Mouse (Mus musculus): ENCODE measurements around the gene Krt82. TPM values are rescaled to one million over a fixed set of nuclear protein-coding genes. Genes with fewer than 3 reads are reported as not detected.

The Krt82 gene
- total and polyA plus RNA-seq, 2 experiments from 2014 or later: not detected

DNA sequence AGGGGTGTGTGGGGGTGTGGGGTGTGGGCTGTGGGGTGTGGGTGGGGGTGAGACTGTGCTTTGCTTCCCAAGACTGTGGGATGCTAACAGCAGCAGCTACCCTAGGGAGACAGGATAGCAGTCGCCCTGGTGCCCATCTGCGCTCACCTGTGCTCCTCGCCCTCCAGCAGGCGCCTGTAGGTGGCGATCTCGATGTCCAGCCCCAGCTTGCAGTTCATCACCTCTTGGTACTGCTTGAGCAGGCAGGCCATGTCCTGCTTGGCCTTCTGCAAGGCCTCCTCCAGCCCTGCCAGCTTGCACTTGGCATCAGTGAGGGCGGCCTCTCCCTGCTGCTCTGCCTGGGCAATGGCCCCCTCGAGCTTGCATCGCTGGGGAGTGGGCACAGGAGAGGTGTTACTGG, 7.9 kb downstream of the Krt82 start:
- Histone ChIP-seq H3K27me3 (ENCODE audit: insufficient read depth, low read length) (no peaks in the 10 kb centered on the region), H3K27ac (no peak overlapping the region), H3K4me2 (ENCODE audit: low read depth, low read length) (no peak overlapping the region), H3K4me1 (ENCODE audit: insufficient read depth, low read length) (no peaks in the 10 kb centered on the region), H3K9me3 (ENCODE audit: low read length) (no peaks in the 10 kb centered on the region), H3K4me3 (ENCODE audit: low read length) (no peak overlapping the region), H3K9ac (replicated peaks; ENCODE audit: low read length) (no peak overlapping the region), H3K36me3 (ENCODE audit: insufficient read depth, low read length) (no peaks in the 10 kb centered on the region)
- peak; percentile 16; the same call in 1 of the 2 replicates for TF ChIP-seq CTCF (IDR thresholded peaks at IDR 0.05; ENCODE audit: low read depth)
- DNase-seq (ENCODE audit: low spot score): no peak
- WGBS: 67% methylated on average over 9 of the region's 9 CpGs
- ATAC-seq: no peak

DNA sequence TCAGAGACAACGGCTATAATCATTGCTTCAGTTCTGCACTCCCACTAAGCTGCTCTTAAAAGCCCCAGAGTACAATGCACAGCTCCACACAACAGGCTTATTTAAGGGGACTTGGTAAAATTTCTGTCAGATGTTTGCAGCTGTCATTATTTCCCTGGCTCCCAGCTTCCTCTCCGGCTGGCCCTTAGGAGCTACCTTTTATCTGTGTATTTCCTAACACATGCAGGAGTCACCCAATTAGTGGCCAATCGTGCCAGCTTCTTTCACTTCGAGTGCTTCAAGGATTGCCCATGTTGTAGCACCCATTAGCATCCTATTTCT, 11.9 kb downstream of the Krt82 start:
- H3K27ac ChIP-seq: no peak overlapping the region
- ATAC-seq: no peak
- no peaks in the 10 kb centered on the region for H3K9me3 ChIP-seq (ENCODE audit: low read length)
- 70% methylated on average over 4 of the region's 4 CpGs for WGBS
- no peak for DNase-seq (ENCODE audit: low spot score)
- no peaks in the 10 kb centered on the region for H3K36me3 ChIP-seq (ENCODE audit: insufficient read depth, low read length)
- TF ChIP-seq CTCF (IDR thresholded peaks at IDR 0.05; ENCODE audit: low read depth): no peak
- no peak overlapping the region for H3K4me2 ChIP-seq (ENCODE audit: low read depth, low read length)
- H3K4me1 ChIP-seq (ENCODE audit: insufficient read depth, low read length): no peaks in the 10 kb centered on the region
- no peak overlapping the region for H3K9ac ChIP-seq (replicated peaks; ENCODE audit: low read length)
- no peaks in the 10 kb centered on the region for H3K27me3 ChIP-seq (ENCODE audit: insufficient read depth, low read length)
- H3K4me3 ChIP-seq (ENCODE audit: low read length): no peak overlapping the region

DNA sequence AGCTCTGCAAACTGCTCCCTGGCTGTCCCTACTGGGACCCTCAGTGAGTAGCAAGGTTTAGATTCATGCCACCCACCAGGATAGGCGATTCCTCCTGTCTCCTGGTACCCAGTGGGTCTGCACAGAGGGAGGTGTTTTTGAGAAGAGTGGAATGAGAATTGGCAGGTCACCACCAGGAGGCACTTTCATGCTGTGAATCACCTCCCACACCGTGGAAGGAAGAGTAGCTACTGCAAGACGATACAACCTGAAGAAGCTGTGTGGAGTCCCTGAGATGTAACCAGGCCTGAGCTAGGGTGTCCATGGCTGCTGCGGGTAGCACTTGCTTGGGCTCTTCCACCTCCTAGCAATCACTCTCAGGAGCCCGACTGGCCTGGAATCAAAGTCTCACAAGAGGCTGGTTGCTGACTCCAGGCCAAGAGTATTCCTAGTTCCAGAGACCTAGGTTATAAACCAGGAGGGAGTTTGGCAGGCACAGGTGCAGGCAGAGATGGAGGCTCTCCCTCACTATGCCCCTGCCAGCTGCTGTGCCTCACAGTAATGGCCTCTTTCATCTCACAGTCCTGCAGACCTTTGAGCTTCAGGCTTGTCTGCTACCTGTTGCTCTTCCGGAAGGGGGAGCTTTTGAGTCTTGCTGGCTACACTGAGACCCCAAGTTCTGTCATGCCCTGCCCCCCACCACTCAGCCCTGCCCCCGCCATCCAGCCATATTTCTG, 12.4 kb downstream of the Krt82 start:
- Histone ChIP-seq H3K27me3 (ENCODE audit: insufficient read depth, low read length) (no peaks in the 10 kb centered on the region), H3K36me3 (ENCODE audit: insufficient read depth, low read length) (no peaks in the 10 kb centered on the region), H3K4me1 (ENCODE audit: insufficient read depth, low read length) (no peaks in the 10 kb centered on the region), H3K9me3 (ENCODE audit: low read length) (no peaks in the 10 kb centered on the region), H3K4me2 (ENCODE audit: low read depth, low read length) (no peak overlapping the region), H3K4me3 (ENCODE audit: low read length) (no peak overlapping the region), H3K9ac (replicated peaks; ENCODE audit: low read length) (no peak overlapping the region), H3K27ac (no peak overlapping the region)
- WGBS: 42% methylated on average over 7 of the region's 7 CpGs
- peak; percentile 24 for TF ChIP-seq CTCF (IDR thresholded peaks at IDR 0.05; ENCODE audit: low read depth)
- DNase-seq (ENCODE audit: low spot score): no peak
- ATAC-seq: no peak

DNA sequence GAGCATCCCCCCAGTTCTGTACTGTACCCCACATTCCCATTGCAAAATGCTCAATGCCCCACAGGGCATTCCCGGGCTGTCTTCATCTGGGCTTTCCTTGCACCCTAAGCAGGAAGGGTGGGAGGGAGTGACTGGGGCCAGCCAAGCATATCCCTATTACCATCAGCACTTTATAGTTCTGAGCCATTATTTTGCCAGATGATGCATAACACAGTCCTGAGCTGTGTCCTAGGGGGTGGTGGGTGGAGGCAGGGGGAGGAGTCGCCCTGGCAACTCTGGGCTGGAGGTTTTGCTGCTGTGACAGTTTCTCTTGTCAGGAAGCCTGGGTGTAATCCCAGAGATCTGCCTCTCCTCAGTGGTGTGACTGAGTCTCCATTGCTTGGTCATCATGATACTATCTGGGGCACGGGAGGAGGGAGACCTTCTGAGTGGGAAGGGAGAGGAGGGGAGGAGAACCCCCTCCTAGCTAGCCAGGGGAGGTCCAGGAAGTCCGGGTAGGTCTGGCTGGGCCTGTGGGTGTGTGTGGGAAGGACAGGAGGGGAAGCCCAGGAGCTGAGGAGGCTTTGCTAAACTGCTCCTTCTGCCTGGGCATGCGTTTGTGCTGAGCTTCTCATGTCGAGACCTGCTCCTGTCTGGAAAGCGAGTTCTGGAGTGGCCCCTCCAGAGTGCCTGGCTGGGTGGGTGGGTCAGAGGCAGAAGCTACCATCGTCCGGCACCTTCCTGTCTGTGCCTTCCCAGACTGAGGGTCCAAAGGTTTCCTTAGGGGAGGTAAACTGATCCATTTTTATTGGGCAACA, 14.2 kb downstream of the Krt82 start:
- no peak for ATAC-seq

DNA sequence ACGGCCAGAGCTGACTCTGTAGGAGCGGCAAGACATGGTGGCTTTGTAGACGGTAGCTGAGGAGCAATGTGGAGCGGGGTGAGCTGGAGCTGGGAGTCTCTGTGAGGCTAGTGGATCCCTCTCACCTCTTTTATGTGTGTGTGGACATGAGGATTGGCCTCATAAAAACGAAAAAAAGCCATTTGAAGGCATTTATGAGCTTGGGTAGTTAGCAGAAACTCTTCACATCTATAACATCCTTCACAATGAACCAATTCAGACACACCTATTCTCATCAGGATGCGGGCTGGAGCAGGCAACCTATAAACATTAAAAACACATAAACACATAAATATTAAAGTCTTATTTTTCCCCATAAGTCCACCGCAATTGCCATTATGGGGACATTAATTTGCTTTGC, 17.7 kb downstream of the Krt82 start, which contains the start of gene Krt84:
TSS of gene Krt84 (minus strand) at position 101 of the 400 bp plus-strand sequence.
- H3K4me1 ChIP-seq (ENCODE audit: insufficient read depth, low read length): no peaks in the 10 kb centered on the region
- TF ChIP-seq CTCF (IDR thresholded peaks at IDR 0.05; ENCODE audit: low read depth): no peak
- no peak within 1 kb of the TSS for H3K4me2 ChIP-seq (ENCODE audit: low read depth, low read length)
- no peak for ATAC-seq
- 88% methylated on average over 7 of the region's 7 CpGs for WGBS
- H3K36me3 ChIP-seq (ENCODE audit: insufficient read depth, low read length): no peaks in the 10 kb centered on the region
- H3K27ac ChIP-seq: no peak within 1 kb of the TSS
- DNase-seq (ENCODE audit: low spot score): no peak
- H3K4me3 ChIP-seq (ENCODE audit: low read length): no peak within 1 kb of the TSS
- H3K27me3 ChIP-seq (ENCODE audit: insufficient read depth, low read length): no peaks in the 10 kb centered on the region
- no peaks in the 10 kb centered on the region for H3K9me3 ChIP-seq (ENCODE audit: low read length)
- no peak within 1 kb of the TSS for H3K9ac ChIP-seq (replicated peaks; ENCODE audit: low read length)

More for the DNA sequence above, 14.2 kb downstream of the Krt82 start:
- Histone ChIP-seq H3K36me3 (ENCODE audit: insufficient read depth, low read length) (no peaks in the 10 kb centered on the region), H3K9me3 (ENCODE audit: low read length) (no peaks in the 10 kb centered on the region), H3K27ac (no peak overlapping the region), H3K4me1 (ENCODE audit: insufficient read depth, low read length) (no peaks in the 10 kb centered on the region), H3K4me2 (ENCODE audit: low read depth, low read length) (no peak overlapping the region), H3K27me3 (ENCODE audit: insufficient read depth, low read length) (no peaks in the 10 kb centered on the region), H3K4me3 (ENCODE audit: low read length) (no peak overlapping the region), H3K9ac (replicated peaks; ENCODE audit: low read length) (no peak overlapping the region)
- no peak for TF ChIP-seq CTCF (IDR thresholded peaks at IDR 0.05; ENCODE audit: low read depth)
- DNase-seq (ENCODE audit: low spot score): no peak
- WGBS: 62% methylated on average over 9 of the region's 9 CpGs

DNA sequence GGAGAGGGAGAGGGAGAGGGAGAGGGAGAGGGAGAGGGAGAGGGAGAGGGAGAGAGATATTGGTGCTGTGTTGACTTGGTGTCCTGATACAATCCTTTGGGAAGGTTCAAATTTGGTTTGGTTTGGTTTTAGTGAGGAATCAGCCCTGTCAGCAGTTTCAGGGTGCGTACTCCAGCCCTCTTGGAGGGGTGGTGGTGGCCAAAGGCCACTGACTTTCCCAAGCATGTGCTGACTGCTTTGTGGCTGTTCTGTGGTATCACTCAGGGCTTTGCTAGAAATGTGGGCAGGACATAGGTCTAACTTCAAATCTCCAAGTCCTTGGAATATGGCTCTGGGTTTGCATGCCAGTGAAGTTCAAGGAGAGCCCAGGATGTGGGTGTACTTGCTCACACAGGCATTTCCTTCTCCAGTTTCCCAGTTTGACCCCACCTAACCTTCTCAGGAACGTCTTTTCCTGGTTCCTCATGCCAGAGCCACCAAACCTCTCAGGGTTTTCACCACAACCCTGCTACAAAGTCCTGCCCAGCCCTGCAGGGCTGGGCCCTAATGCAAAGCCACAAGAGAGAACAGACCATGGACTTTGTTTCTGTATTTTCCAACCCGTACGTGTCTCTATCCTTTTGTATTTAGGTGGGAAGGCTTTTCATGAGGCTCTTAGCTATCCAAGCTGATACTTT, 27.8 kb downstream of the Krt82 start:
- ATAC-seq (no peak), DNase-seq (ENCODE audit: low spot score) (no peak)
- Histone ChIP-seq H3K36me3 (ENCODE audit: insufficient read depth, low read length) (no peaks in the 10 kb centered on the region), H3K4me1 (ENCODE audit: insufficient read depth, low read length) (no peaks in the 10 kb centered on the region), H3K4me3 (ENCODE audit: low read length) (no peak overlapping the region), H3K27me3 (ENCODE audit: insufficient read depth, low read length) (no peaks in the 10 kb centered on the region; the same call in 1 of the 2 replicates), H3K4me2 (ENCODE audit: low read depth, low read length) (no peak overlapping the region), H3K9ac (replicated peaks; ENCODE audit: low read length) (no peak overlapping the region), H3K27ac (no peak overlapping the region), H3K9me3 (ENCODE audit: low read length) (no peaks in the 10 kb centered on the region)
- 82% methylated on average over 4 of the region's 4 CpGs for WGBS
- TF ChIP-seq CTCF (IDR thresholded peaks at IDR 0.05; ENCODE audit: low read depth): no peak

All from hindbrain, postnatal 0 days (tissue).